Comparison of ENCODE assay signal across 10 mouse cellular contexts in genomic region chr9:36858677-36859076, GRCm38 (mm10). TPM values are rescaled to one million over a fixed set of nuclear protein-coding genes. Genes with fewer than 3 reads are reported as not detected.
DNase-seq lines count a peak whose midpoint lies in the region.
"Had no signal": no experiment of that assay in that cellular context is flagged by ENCODE, and none has a peak within 500 bp of the region (broad histone marks: within the 10 kb centered on the region; RNA-seq: fewer than 3 reads in every experiment).

No protein-coding gene starts in this region.

- peak; percentile 47 to 65 for DNase-seq in layer of hippocampus, adult 18-20 months (ENCODE audit: low spot score in 2 of 2)
- no peak for DNase-seq in layer of hippocampus, postnatal 25 days (ENCODE audit: extremely low spot score in 1 of 2, low spot score in 1 of 2)
- DNase-seq in R1 (ENCODE audit: low read depth, low spot score) (peak; percentile 21), MN1 (ENCODE audit: low spot score) (no peak)
- DNase-seq in cerebellum, adult 8-10 months = peak; percentile 90
- DNase-seq in layer of hippocampus, adult 8-10 months (ENCODE audit: low spot score in 2 of 2) = peak; percentile 57
- DNase-seq in heart, postnatal 4 days = no peak
- DNase-seq in ovary, postnatal 14 days (ENCODE audit: low spot score) = no peak
- DNase-seq: lung, adult 18-20 months had no signal

RNA-seq across cellular contexts. Expression of gene Fez1, which starts 37.0 kb away (rescaled TPM):
- 100 to 1,000 TPM; 274 to 280 TPM for total RNA-seq in layer of hippocampus, adult 18-20 months (2021)
- total RNA-seq in layer of hippocampus, postnatal 25 days (2021) = 100 to 1,000 TPM; 301 to 329 TPM
- 100 to 1,000 TPM; 259 to 276 (median 263) TPM for total RNA-seq in layer of hippocampus, adult 8-10 months (2022)
- total RNA-seq in heart, postnatal 4 days (2021) = 1 to 10 TPM in 1 of 2 experiments, under 1 TPM in 1; 0.91 to 1.4 TPM
- total RNA-seq: neutrophil, adult 5-6 weeks had no signal

Comparison
In these comparisons a context has a peak if more than half of its experiments do, and no peak if none do; other contexts are left out.
1. DNase-seq: peak in layer of hippocampus, adult 18-20 months (2 of 2), R1 (single experiment), cerebellum, adult 8-10 months (single experiment) and layer of hippocampus, adult 8-10 months (2 of 2); none in layer of hippocampus, postnatal 25 days (0 of 2), MN1 (single experiment), heart, postnatal 4 days (single experiment) and ovary, postnatal 14 days (single experiment).
2. RNA of gene Fez1, which starts 37.0 kb away (total RNA-seq): 301 to 329 TPM in layer of hippocampus, postnatal 25 days, 274 to 280 TPM in layer of hippocampus, adult 18-20 months and 259 to 276 TPM in layer of hippocampus, adult 8-10 months; 0.91 to 1.4 TPM in heart, postnatal 4 days; every median in the first group is over 100 times any median in the second.